Mouse (Mus musculus) kidney, adult 2 months (tissue): ENCODE results near the gene Begain. TPM values are rescaled to one million over a fixed set of nuclear protein-coding genes. Genes with fewer than 3 reads are reported as not detected.

Source experiments
- DNase-seq: peaks from one replicate; pipeline ENCODE4 v3.0.0; 2021
- H3K27ac ChIP-seq: fragments of 200-500 bp; 2 replicates; pipeline ENCODE4 v1.5.1; 2012; ENCODE audit warnings: low read depth, low read length, control low read depth, inconsistent platforms; ENCODE audit not compliant: insufficient read depth
- H3K27me3 ChIP-seq: fragments of 200-500 bp; replicated peaks from 2 replicates; pipeline ENCODE4 v1.6.1; 2012; ENCODE audit warnings: mild to moderate bottlenecking, moderate library complexity, low read length, inconsistent platforms; ENCODE audit not compliant: control insufficient read depth, insufficient read depth
- H3K36me3 ChIP-seq: fragments of 200-500 bp; 2 replicates; pipeline ENCODE4 v1.6.1; 2012; ENCODE audit warnings: mild to moderate bottlenecking, moderate library complexity, low read length, inconsistent platforms; ENCODE audit not compliant: control insufficient read depth, insufficient read depth
- H3K4me1 ChIP-seq: fragments of 200-500 bp; 2 replicates; pipeline ENCODE4 v1.6.1; 2011; ENCODE audit warnings: low read length; ENCODE audit not compliant: control insufficient read depth, insufficient read depth
- H3K4me3 ChIP-seq: fragments of 200-500 bp; 2 replicates; pipeline ENCODE4 v1.5.1; 2011; ENCODE audit warnings: mild to moderate bottlenecking, low read depth, low read length, control low read depth; ENCODE audit not compliant: insufficient read depth
- CTCF ChIP-seq: fragments of 200-500 bp; conservative IDR thresholded peaks from 2 replicates; pipeline ENCODE4 v1.5.1; 2011; ENCODE audit warnings: low read depth, mild to moderate bottlenecking, control low read depth, low read length, moderate library complexity, mixed read lengths; ENCODE audit not compliant: insufficient read depth, insufficient read length
- POLR2A ChIP-seq: fragments of 200-500 bp; IDR thresholded peaks from one replicate; pipeline ENCODE4 v1.6.1; 2011; ENCODE audit warnings: low read depth, low read length, control low read depth
- WGBS: fragments of 180-500 bp; shearing (Covaris S2); methylation state at CpG from one replicate; pipeline ENCODE4 v1.1.7; 2018; 5-methylcytosine and 5-hydroxymethylcytosine counted together
- polyA plus RNA-seq: library from polyadenylated mRNA; depleted of rRNA; stranded (reverse); fragments of >200 nt; gene quantifications from 2 replicates; pipeline ENCODE4 v1.2.3, GENCODE M21; 2012

Begain gene
- polyA plus RNA-seq, 1 experiment = 0.56 TPM

- WGBS = 62% methylated on average over 4 of the region's 4 CpGs
- no peak overlapping the region for H3K27ac ChIP-seq
- TF ChIP-seq POLR2A = no peak
- TF ChIP-seq CTCF = no peak
- H3K4me3 ChIP-seq = no peak overlapping the region
- H3K4me1 ChIP-seq = no peaks in the 10 kb centered on the region
- no peaks in the 10 kb centered on the region for H3K36me3 ChIP-seq
- DNase-seq = no peak
- H3K27me3 ChIP-seq = 0 out of 2 replicates have a peak, but pooled peaks cover 1% of the 10 kb centered on the region
Observed at GRCm38 (mm10) chr12:109057736-109058135, 10.3 kb downstream of the Begain start.

DNA sequence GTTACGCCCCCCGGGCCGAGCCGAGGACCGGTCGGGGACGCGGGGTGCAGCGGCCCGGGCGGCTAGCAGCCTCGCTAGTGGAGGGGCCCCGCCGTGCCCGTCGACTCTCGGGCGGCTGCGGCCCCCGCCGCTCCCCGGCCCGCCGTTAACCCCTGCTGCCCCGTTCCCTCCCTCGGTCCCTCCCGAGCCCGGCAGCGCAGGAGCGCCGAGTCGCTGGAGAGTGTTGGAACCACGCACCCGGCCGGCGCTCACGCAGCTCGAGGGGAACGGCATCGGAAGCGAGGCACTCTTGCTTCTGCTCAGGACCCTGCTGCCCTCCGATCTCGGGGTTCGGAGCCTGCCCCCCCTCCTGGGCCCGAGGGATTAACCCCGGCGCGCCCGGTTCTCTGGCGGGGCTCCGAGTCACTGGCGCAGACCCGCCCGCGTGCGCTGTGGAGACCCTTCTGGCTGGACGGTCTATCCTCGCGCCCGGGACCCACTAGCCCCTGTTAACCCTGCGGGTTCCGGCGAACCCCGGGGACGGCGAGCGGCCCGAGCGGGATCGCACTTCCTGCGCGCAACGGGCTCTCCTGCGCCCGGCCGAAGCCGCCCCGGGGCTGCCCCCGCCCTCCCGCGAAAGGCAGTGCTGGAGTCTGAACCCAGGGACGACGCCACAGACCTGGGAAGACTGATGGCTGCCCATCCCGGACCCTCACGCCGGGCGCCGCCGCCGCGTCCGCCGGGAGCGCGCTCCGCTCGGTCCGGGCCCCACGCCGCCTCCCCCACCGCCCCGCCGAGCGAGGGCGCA is 14.8 kb downstream of the Begain start:
- H3K36me3 ChIP-seq = no peaks in the 10 kb centered on the region
- 1% methylated on average over 101 of the region's 105 CpGs for WGBS
- no peak overlapping the region for H3K27ac ChIP-seq
- DNase-seq = no peak
- no peak for TF ChIP-seq CTCF
- no peak for TF ChIP-seq POLR2A
- peak overlapping the region; percentile 17; the same call in 1 of the 2 replicates for H3K4me3 ChIP-seq
- no peaks in the 10 kb centered on the region for H3K4me1 ChIP-seq
- H3K27me3 ChIP-seq = 0 out of 2 replicates have a peak, but pooled peaks cover 3% of the 10 kb centered on the region

DNA sequence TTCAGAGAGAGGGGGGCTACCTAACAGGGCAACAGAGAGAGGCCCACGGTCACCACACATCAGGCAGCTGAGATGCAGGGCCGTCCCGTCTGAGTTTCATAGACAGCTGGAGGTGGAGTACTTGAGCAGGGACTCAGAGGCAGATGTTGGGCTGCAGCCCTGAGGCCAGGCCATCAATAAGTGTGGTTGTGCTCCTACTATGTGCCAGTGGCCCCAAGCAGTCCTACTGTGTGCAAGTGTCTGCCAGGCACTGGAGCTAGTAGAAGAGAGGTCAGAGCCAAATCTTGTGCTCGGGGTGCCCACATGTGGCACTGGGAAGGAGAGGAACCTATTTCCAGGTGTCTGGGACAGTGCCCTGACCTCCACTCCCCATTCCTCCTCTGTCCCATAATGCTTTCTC is 18.1 kb downstream of the Begain start:
- H3K27me3 ChIP-seq = 0 out of 2 replicates have a peak, but pooled peaks cover 3% of the 10 kb centered on the region

DNA sequence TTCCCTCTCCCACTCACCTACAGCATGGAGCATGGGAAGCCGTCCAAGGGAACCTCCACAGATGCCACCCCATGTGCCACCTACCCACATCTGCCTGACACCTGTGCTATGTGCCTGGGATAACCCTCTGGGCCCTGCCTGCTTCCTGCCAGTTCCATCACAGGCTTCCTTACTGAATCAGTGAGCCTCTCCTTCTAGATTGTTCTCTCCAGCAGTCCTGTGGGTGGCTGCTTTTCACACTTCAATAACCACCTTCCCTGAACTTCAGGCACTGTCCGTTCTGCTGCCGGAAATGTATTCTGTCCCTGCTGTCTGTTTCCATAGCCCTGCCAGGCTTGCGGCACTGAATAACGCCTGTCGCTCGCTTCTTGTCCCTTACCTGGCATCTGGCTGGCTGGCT is 22.4 kb downstream of the Begain start:
- 60% methylated on average over 7 of the region's 7 CpGs for WGBS
- no peak for DNase-seq
- no peak overlapping the region for H3K27ac ChIP-seq

More for the DNA sequence above, 18.1 kb downstream of the Begain start:
- Histone ChIP-seq H3K4me1 (no peaks in the 10 kb centered on the region), H3K27ac (no peak overlapping the region), H3K36me3 (no peaks in the 10 kb centered on the region), H3K4me3 (no peak overlapping the region)
- TF ChIP-seq POLR2A = no peak
- no peak for TF ChIP-seq CTCF
- 89% methylated on average over 4 of the region's 4 CpGs for WGBS
- DNase-seq = no peak

DNA sequence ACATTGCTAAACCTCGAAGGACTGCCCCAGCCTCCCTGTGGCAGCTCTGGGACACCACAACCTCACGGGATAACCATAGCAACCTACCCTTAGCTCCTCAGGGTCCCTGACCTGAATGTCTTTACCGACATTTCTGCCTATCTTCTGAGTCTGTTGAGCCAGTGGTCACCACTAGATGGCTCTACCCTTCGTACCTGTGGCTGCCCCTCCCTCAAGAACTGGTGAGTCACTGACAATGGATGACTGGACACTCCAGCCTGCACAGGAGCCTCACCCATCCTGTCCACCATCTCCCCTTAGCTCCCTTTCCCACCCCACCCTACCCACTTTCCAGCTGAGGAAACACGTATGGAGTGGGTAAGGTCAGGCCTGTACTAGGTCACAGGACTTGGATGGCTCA is 23.5 kb downstream of the Begain start:
- Histone ChIP-seq H3K4me3 (no peak overlapping the region), H3K4me1 (no peaks in the 10 kb centered on the region), H3K27ac (no peak overlapping the region), H3K27me3 (no peaks in the 10 kb centered on the region), H3K36me3 (no peaks in the 10 kb centered on the region)
- DNase-seq = peak; percentile 4
- TF ChIP-seq CTCF (no peak; the same call in 1 of the 2 replicates), POLR2A (no peak)
- WGBS = 17% methylated on average over 5 of the region's 5 CpGs

More for the DNA sequence above, 22.4 kb downstream of the Begain start:
- TF ChIP-seq CTCF = no peak
- TF ChIP-seq POLR2A = no peak
- Histone ChIP-seq H3K36me3 (no peaks in the 10 kb centered on the region), H3K4me1 (no peaks in the 10 kb centered on the region), H3K27me3 (no peaks in the 10 kb centered on the region), H3K4me3 (no peak overlapping the region)

DNA sequence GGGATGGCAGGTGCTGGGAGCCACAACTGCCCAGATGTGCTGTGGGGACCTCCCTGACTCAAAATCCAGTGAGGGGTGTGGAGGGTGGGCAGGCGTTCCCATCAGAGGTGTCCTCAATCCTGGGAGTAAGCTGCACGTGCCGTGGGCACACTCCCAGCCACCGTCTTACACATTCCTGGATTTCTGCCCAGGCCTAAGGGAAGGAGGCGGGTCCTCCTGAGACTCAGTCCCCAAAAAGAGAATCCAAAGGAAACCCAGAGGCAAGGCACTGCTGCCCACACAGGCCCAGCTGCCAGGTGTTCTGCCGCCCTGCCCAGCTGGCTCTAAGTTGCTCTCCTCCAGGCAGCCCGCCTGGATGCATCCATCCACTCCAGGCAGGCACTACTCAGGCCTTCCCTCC is 28.7 kb downstream of the Begain start:
- no peaks in the 10 kb centered on the region for H3K36me3 ChIP-seq
- H3K4me1 ChIP-seq = no peaks in the 10 kb centered on the region
- WGBS = 51% methylated on average over 7 of the region's 7 CpGs
- DNase-seq = no peak
- H3K27me3 ChIP-seq = no peaks in the 10 kb centered on the region
- H3K27ac ChIP-seq = no peak overlapping the region
- no peak overlapping the region for H3K4me3 ChIP-seq
- no peak for TF ChIP-seq POLR2A
- no peak for TF ChIP-seq CTCF

DNA sequence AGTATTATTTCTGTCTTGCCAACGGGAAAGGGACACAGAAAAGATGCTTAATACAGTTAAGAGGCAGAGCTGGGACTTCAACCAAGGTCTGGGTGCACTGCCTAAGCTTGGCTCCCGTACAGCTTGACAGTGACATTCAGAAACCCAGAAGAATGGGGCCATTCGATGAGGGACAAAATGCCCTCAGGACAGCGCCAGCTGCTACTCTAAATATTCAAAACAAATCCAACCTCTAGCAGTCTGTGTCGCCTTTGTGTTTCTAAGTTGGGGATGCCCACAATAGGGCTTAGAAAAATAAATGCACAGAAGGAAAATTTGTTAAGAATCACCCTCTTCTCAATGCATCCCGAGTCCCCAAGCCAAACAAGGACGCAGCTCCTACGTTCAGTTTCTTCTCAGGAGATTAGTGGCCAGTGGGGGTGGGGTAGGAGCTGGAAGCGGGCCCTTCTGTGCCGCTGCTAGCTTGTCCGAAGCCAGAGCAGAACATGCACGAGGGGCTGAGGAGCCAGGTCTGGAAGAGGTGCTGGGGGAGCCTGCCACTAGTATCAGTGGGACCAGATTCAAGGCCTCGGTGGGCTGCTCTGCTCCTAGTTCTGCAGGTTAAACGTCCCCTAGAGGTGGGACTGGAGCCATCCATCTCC is 29.7 kb downstream of the Begain start:
- H3K4me3 ChIP-seq = no peak overlapping the region
- TF ChIP-seq POLR2A (no peak), CTCF (no peak)
- no peak for DNase-seq
- H3K27ac ChIP-seq = no peak overlapping the region
- no peaks in the 10 kb centered on the region for H3K36me3 ChIP-seq
- H3K4me1 ChIP-seq = no peaks in the 10 kb centered on the region
- H3K27me3 ChIP-seq = no peaks in the 10 kb centered on the region
- WGBS = 69% methylated on average over 14 of the region's 14 CpGs
